Mouse (Mus musculus) liver, embryonic 15.5 days (tissue): Measurements from ENCODE around the gene Samd4. TPM values are rescaled to one million over a fixed set of nuclear protein-coding genes. Genes with fewer than 3 reads are reported as not detected.

Experiments used
- ATAC-seq: fragments of 200-750 bp; cut with Nextera tagmentation; 2 replicates; pipeline ENCODE4 v1.8.0; 2017; ENCODE audit warnings: moderate number of reproducible peaks, mild to moderate bottlenecking, moderate library complexity; ENCODE audit not compliant: insufficient read depth
- H3K27ac ChIP-seq: fragments of 300-500 bp; sonication (generic); replicated peaks from 2 replicates; pipeline ENCODE4 v1.5.1; 2015; ENCODE audit warnings: mild to moderate bottlenecking, inconsistent platforms
- H3K27me3 ChIP-seq: fragments of 300-500 bp; sonication (generic); 2 replicates; pipeline ENCODE4 v1.6.1; 2015; ENCODE audit warnings: mild to moderate bottlenecking, inconsistent platforms
- H3K36me3 ChIP-seq: fragments of 300-500 bp; sonication (generic); replicated peaks from 2 replicates; pipeline ENCODE4 v1.6.1; 2015; ENCODE audit warnings: moderate library complexity, mild to moderate bottlenecking, inconsistent platforms
- H3K4me1 ChIP-seq: fragments of 300-500 bp; sonication (generic); replicated peaks from 2 replicates; pipeline ENCODE4 v1.6.1; 2015; ENCODE audit warnings: inconsistent platforms
- H3K4me2 ChIP-seq: fragments of 300-500 bp; sonication (generic); 2 replicates; pipeline ENCODE4 v1.6.1; 2015; ENCODE audit warnings: moderate library complexity, mild to moderate bottlenecking, inconsistent platforms
- H3K4me3 ChIP-seq: fragments of 300-500 bp; sonication (generic); replicated peaks from 2 replicates; pipeline ENCODE4 v1.5.1; 2015; ENCODE audit warnings: mild to moderate bottlenecking, inconsistent platforms
- H3K9ac ChIP-seq: fragments of 300-500 bp; sonication (generic); 2 replicates; pipeline ENCODE4 v1.6.1; 2015; ENCODE audit warnings: moderate library complexity, mild to moderate bottlenecking, inconsistent platforms
- H3K9me3 ChIP-seq: fragments of 300-500 bp; sonication (generic); replicated peaks from 2 replicates; pipeline ENCODE4 v1.6.1; 2016; ENCODE audit warnings: inconsistent platforms
- WGBS: fragments of 180-500 bp; shearing (Covaris S2); methylation state at CpG from one replicate; pipeline ENCODE4 v1.1.7; 2015; ENCODE audit warnings: mixed read lengths; ENCODE audit not compliant: insufficient replicate concordance; 5-methylcytosine and 5-hydroxymethylcytosine counted together
- polyA plus RNA-seq: library from polyadenylated mRNA; unstranded; fragments of >200 nt; fragmentation: Nextera tagmentation; extraction: Ambion mirVana; gene quantifications from 2 replicates; pipeline ENCODE4 v1.2.1, GENCODE M21; 2015

Samd4 gene
- polyA plus RNA-seq, 1 experiment from 2014 or later: 0.59 TPM

GRCm38 (mm10) chr14:46932121-46932520, 49.5 kb downstream of the Samd4 start:
- Histone ChIP-seq H3K9ac (no peak overlapping the region), H3K4me2 (no peak overlapping the region), H3K4me1 (no peaks in the 10 kb centered on the region), H3K36me3 (no peaks in the 10 kb centered on the region), H3K27ac (no peak overlapping the region), H3K4me3 (no peak overlapping the region), H3K27me3 (no peaks in the 10 kb centered on the region), H3K9me3 (no peaks in the 10 kb centered on the region)
- no peak for ATAC-seq
- 72% methylated on average over 13 of the region's 13 CpGs for WGBS

GRCm38 (mm10) chr14:46932708-46933107, 50.1 kb downstream of the Samd4 start:
- H3K9me3 ChIP-seq: no peaks in the 10 kb centered on the region
- ATAC-seq: no peak
- no peaks in the 10 kb centered on the region for H3K36me3 ChIP-seq
- H3K9ac ChIP-seq: no peak overlapping the region
- 38% methylated on average over 6 of the region's 6 CpGs for WGBS
- H3K4me2 ChIP-seq: no peak overlapping the region
- H3K4me3 ChIP-seq: no peak overlapping the region
- H3K4me1 ChIP-seq: no peaks in the 10 kb centered on the region
- no peaks in the 10 kb centered on the region for H3K27me3 ChIP-seq
- H3K27ac ChIP-seq: no peak overlapping the region

DNA sequence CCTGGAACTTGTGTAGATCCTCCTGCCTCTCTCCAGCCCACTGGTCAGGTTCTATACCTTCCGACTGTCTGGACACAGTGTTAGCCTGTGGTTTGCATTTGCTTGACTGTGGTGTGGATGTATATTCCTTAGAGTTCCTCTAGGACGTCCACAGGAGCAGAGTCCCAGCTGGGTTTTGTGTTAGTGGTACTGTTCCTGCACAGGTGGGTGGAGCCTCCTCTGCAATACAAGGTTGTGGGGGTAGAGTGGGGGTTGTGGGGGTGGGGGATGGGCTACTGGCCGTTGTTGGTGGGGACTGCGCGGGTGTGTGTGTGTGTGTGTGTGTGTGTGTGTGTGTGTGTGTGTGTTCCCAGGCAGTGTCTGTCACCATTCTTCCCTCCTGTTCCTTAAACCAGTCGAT, 58.4 kb downstream of the Samd4 start:
- Histone ChIP-seq H3K36me3 (no peaks in the 10 kb centered on the region), H3K9me3 (no peaks in the 10 kb centered on the region), H3K4me2 (no peak overlapping the region), H3K27ac (no peak overlapping the region), H3K4me3 (no peak overlapping the region), H3K27me3 (no peaks in the 10 kb centered on the region), H3K4me1 (no peaks in the 10 kb centered on the region), H3K9ac (no peak overlapping the region)
- no peak for ATAC-seq
- 35% methylated on average over 6 of the region's 6 CpGs for WGBS

DNA sequence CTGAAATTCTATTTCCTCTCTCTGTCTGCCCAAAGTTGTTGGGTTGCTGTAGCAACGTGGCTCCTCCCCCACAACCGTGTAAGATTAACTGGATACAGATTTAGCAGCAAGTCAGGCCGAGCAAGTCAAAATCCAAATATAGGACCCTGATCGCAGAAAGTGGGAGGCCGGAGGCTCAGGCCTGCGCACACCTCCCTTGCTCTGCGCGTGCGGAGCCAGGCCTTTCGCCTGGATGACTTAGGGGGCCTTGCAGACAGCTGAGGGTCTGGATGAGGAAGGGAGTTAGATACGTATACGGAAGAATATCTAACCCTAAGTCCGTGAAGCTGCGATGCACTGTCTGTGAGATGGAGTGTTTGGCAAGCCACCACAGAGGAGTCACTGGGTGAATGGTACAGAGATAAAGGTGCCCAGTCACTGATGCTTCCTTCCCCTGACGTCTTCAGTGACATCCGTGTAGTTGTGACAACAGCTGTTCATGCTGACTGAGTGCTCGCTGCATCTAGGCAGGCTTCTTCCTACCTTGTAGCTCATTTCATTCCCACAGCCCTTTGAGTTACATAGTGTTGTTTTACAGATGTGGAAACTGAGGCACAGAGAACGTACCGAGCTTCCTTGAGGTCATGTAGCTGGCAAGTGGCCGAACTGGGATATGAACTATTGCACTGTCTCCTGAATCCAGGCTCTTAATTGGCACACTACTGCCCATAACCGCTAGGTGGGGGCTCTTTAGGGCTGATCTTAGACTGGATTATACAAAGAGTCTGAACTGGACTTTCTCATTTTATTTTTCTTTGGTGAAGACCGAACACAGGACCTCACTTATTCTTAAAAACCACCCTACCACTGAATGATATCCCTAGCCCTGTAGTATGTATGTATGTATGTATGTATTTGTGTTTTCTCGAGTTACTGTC, 59.5 kb downstream of the Samd4 start:
- H3K27ac ChIP-seq: no peak overlapping the region
- H3K36me3 ChIP-seq: no peaks in the 10 kb centered on the region
- no peaks in the 10 kb centered on the region for H3K27me3 ChIP-seq
- no peak overlapping the region for H3K9ac ChIP-seq
- ATAC-seq: no peak
- H3K4me3 ChIP-seq: no peak overlapping the region
- H3K9me3 ChIP-seq: no peaks in the 10 kb centered on the region
- H3K4me1 ChIP-seq: no peaks in the 10 kb centered on the region
- no peak overlapping the region for H3K4me2 ChIP-seq
- WGBS: 42% methylated on average over 23 of the region's 23 CpGs

DNA sequence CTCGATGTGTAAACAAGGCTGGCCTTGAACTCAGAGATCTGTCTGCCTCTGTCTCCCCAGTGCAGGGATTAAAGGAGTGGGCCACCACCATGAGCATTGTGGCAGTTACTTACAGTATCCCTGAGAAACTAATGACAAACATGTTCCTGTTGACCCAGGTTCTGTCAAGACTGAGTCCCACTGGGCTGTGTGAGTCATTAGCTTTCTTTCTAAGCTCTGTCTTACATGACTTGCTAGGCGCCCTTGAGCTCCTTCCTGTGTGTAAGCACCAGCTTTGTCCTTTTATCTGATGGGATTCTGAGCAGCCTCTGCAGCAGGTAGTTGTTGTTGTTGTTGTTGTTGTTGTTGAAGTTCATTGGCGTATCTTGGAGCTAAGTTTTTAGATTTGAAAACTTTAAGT, 61.8 kb downstream of the Samd4 start:
- 44% methylated on average over 3 of the region's 3 CpGs for WGBS
- no peaks in the 10 kb centered on the region for H3K4me1 ChIP-seq
- no peaks in the 10 kb centered on the region for H3K27me3 ChIP-seq
- H3K4me2 ChIP-seq: no peak overlapping the region
- no peaks in the 10 kb centered on the region for H3K36me3 ChIP-seq
- H3K9ac ChIP-seq: no peak overlapping the region
- H3K27ac ChIP-seq: no peak overlapping the region
- H3K4me3 ChIP-seq: no peak overlapping the region
- no peaks in the 10 kb centered on the region for H3K9me3 ChIP-seq
- no peak for ATAC-seq

DNA sequence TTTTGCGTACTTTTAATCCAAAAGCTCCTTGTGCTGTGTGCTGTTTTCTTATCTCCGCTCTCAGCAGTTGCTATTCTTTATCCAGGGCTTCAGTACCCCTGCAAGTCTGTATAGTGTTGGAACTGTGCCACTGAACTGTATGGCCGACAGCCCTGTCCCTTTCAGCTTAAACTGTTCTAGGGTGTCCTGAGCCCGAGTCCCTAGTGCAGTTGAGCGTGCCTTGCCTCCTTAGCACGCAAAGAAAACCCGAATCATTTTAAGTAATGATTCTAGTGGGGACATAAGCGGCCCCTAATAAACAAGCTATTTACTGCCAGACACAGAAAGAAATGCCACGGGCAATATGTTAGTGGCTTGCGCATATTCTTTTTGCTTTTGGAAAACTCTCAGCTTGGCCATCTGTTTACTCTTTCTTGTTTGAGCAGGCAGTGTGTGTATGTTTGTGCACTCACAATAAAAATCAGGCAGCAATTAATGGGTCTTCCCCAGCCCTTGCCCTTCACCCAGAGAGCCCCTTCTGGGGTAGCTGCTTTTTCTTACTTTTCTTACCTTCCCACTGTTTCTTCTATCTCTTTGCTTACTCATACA, 63.3 kb downstream of the Samd4 start:
- H3K4me3 ChIP-seq: no peak overlapping the region
- H3K27ac ChIP-seq: no peak overlapping the region
- ATAC-seq: no peak
- H3K9me3 ChIP-seq: no peaks in the 10 kb centered on the region
- H3K9ac ChIP-seq: no peak overlapping the region
- H3K27me3 ChIP-seq: no peaks in the 10 kb centered on the region
- WGBS: 70% methylated on average over 10 of the region's 10 CpGs
- no peaks in the 10 kb centered on the region for H3K4me1 ChIP-seq
- no peaks in the 10 kb centered on the region for H3K36me3 ChIP-seq
- no peak overlapping the region for H3K4me2 ChIP-seq

DNA sequence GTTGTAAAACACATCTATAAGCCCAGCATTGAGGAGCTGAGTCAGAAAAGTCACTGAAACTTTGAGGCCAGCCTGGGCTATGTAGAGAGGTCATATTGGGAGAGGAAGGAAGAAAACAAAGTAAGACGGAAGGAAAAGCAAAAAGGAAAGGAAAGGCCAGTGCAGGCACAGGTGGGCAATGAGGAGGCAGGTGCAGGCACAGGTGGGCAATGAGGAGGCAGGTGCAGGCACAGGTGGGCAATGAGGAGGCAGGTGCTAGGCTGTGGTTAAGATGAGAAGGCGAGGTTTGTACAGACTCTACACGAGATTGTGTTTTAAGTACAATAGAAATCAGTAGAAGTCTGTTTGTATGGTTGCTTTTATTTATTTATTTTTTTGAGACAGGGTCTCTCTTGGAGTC, 65.0 kb downstream of the Samd4 start:
- Histone ChIP-seq H3K27ac (no peak overlapping the region), H3K27me3 (no peaks in the 10 kb centered on the region), H3K9ac (no peak overlapping the region), H3K4me2 (no peak overlapping the region), H3K9me3 (no peaks in the 10 kb centered on the region), H3K36me3 (no peaks in the 10 kb centered on the region), H3K4me3 (no peak overlapping the region), H3K4me1 (no peaks in the 10 kb centered on the region)
- ATAC-seq: no peak
- 51% methylated on average over 3 of the region's 3 CpGs for WGBS

GRCm38 (mm10) chr14:46950527-46951384, 68.1 kb downstream of the Samd4 start:
- no peak overlapping the region for H3K27ac ChIP-seq
- H3K4me1 ChIP-seq: no peaks in the 10 kb centered on the region
- H3K4me3 ChIP-seq: no peak overlapping the region
- H3K36me3 ChIP-seq: no peaks in the 10 kb centered on the region
- H3K9ac ChIP-seq: no peak overlapping the region
- no peaks in the 10 kb centered on the region for H3K27me3 ChIP-seq
- 42% methylated on average over 11 of the region's 11 CpGs for WGBS
- H3K4me2 ChIP-seq: no peak overlapping the region
- ATAC-seq: no peak
- H3K9me3 ChIP-seq: no peaks in the 10 kb centered on the region

DNA sequence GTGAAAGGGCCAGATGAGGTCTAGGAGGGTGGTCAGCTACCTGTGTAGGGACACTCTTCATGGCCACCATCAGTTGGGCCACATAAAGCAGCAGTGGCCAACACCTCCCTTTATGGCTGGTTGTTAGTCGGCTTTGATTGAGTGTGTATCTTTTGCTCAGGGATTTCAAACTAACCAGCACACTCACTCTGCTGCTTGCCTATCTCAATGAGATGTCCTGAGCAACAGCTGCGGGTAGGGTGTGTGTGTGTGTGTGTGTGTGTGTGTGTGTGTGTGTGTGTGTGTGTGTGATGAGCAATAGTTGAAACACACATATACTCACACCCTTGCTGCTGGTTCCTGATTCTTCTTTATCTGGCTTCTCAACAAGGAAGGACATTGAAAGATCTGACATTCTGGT, 69.6 kb downstream of the Samd4 start:
- H3K4me1 ChIP-seq: no peaks in the 10 kb centered on the region
- no peak overlapping the region for H3K4me3 ChIP-seq
- H3K9me3 ChIP-seq: no peaks in the 10 kb centered on the region
- H3K27me3 ChIP-seq: no peaks in the 10 kb centered on the region
- no peak overlapping the region for H3K4me2 ChIP-seq
- 51% methylated on average over 2 of the region's 2 CpGs for WGBS
- no peak overlapping the region for H3K9ac ChIP-seq
- ATAC-seq: no peak
- H3K27ac ChIP-seq: no peak overlapping the region
- H3K36me3 ChIP-seq: no peaks in the 10 kb centered on the region

DNA sequence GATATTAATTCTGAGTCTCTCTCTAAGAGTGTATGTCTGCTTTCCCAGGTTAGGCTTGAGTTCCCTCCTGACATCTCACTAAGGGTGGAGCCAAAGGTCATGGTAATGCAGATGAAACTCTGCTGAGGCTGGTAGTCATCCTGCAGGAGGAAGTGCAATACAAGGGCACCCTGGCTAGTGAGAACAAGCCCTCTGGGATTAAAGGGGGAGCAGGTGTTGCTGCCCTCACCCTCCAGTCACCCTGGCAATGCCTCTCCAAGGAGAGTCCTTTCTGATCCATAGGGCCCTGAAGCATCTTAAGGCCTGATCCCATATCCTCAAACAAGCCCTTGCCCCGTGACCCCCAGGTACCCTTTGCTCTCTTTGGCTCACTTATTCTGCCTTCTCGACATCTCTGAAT, 72.5 kb downstream of the Samd4 start:
- H3K4me3 ChIP-seq: no peak overlapping the region
- H3K27ac ChIP-seq: no peak overlapping the region
- WGBS: 36% methylated on average over 2 of the region's 2 CpGs
- H3K4me1 ChIP-seq: no peaks in the 10 kb centered on the region
- no peaks in the 10 kb centered on the region for H3K36me3 ChIP-seq
- H3K9ac ChIP-seq: no peak overlapping the region
- ATAC-seq: no peak
- no peak overlapping the region for H3K4me2 ChIP-seq
- H3K9me3 ChIP-seq: no peaks in the 10 kb centered on the region
- H3K27me3 ChIP-seq: no peaks in the 10 kb centered on the region

DNA sequence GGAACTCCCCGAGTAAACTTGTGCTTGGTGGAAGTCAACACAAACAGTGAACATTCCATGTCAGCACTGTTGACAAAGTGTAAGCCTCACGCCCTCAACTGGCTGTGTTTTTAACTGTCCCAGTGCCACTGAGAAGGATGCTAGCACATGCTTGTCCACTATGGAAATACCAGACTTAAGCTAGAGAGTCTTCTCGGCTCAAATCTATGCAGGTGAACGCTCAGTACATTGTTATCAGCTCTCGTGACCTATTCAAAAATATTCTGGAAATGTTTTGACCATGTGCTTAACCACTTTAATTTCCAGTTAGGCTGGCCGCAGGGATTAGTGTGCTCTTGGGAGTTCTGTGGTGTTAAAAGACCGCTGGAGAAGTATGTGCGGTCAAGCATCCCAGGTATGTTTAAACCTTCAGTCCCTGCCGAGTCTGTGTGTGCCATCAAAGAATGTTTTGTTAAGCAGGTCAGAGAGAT, 73.0 kb downstream of the Samd4 start:
- 48% methylated on average over 9 of the region's 9 CpGs for WGBS
- Histone ChIP-seq H3K9ac (no peak overlapping the region), H3K9me3 (no peaks in the 10 kb centered on the region), H3K4me2 (no peak overlapping the region), H3K27me3 (no peaks in the 10 kb centered on the region), H3K4me3 (no peak overlapping the region), H3K36me3 (no peaks in the 10 kb centered on the region), H3K4me1 (no peaks in the 10 kb centered on the region), H3K27ac (no peak overlapping the region)
- ATAC-seq: no peak
